Mouse (Mus musculus) lung, embryonic 16.5 days (tissue): ENCODE results near the gene Stab1. TPM values are rescaled to one million over a fixed set of nuclear protein-coding genes. Genes with fewer than 3 reads are reported as not detected.

Experiments
- ATAC-seq: fragments of 200-750 bp; cut with Nextera tagmentation; 2 replicates; pipeline ENCODE4 v1.8.0; 2017; ENCODE audit warnings: low read depth, mild to moderate bottlenecking, moderate library complexity
- H3K27ac ChIP-seq: fragments of 300-500 bp; sonication (generic); 2 replicates; pipeline ENCODE4 v1.5.1; 2014; ENCODE audit warnings: mild to moderate bottlenecking, control low read depth, low read length
- H3K27me3 ChIP-seq: fragments of 300-500 bp; sonication (generic); 2 replicates; pipeline ENCODE4 v1.6.1; 2014; ENCODE audit warnings: low read depth, low read length, mixed read lengths; ENCODE audit not compliant: control insufficient read depth, insufficient read depth
- H3K36me3 ChIP-seq: fragments of 300-500 bp; sonication (generic); 2 replicates; pipeline ENCODE4 v1.6.1; 2014; ENCODE audit warnings: low read length; ENCODE audit not compliant: control insufficient read depth, insufficient read depth
- H3K4me1 ChIP-seq: fragments of 300-500 bp; sonication (generic); replicated peaks from 2 replicates; pipeline ENCODE4 v1.6.1; 2014; ENCODE audit warnings: low read length, mixed read lengths; ENCODE audit not compliant: control insufficient read depth, insufficient read depth
- H3K4me2 ChIP-seq: fragments of 300-500 bp; sonication (generic); 2 replicates; pipeline ENCODE4 v1.6.1; 2014; ENCODE audit warnings: low read depth, low read length, control low read depth
- H3K4me3 ChIP-seq: fragments of 300-500 bp; sonication (generic); 2 replicates; pipeline ENCODE4 v1.5.1; 2014; ENCODE audit warnings: mild to moderate bottlenecking, low read length, control low read depth
- H3K9ac ChIP-seq: fragments of 300-500 bp; sonication (generic); 2 replicates; pipeline ENCODE4 v1.6.1; 2014; ENCODE audit warnings: low read length, control low read depth
- H3K9me3 ChIP-seq: fragments of 300-500 bp; sonication (generic); 2 replicates; pipeline ENCODE4 v1.6.1; 2016; ENCODE audit warnings: low read length; ENCODE audit not compliant: control insufficient read depth
- WGBS: fragments of 180-500 bp; shearing (Covaris S2); extraction: QIAGEN DNeasy Blood & Tissue Kit; methylation state at CpG from one replicate; pipeline ENCODE4 v1.1.7; 2014; 5-methylcytosine and 5-hydroxymethylcytosine counted together
- polyA plus RNA-seq: library from polyadenylated mRNA; unstranded; fragments of >200 nt; fragmentation: Nextera tagmentation; extraction: Ambion mirVana; gene quantifications from 2 replicates; pipeline ENCODE4 v1.2.1, GENCODE M21; 2015

Gene Stab1
- polyA plus RNA-seq, 1 experiment from 2014 or later = 52.1 TPM

DNA sequence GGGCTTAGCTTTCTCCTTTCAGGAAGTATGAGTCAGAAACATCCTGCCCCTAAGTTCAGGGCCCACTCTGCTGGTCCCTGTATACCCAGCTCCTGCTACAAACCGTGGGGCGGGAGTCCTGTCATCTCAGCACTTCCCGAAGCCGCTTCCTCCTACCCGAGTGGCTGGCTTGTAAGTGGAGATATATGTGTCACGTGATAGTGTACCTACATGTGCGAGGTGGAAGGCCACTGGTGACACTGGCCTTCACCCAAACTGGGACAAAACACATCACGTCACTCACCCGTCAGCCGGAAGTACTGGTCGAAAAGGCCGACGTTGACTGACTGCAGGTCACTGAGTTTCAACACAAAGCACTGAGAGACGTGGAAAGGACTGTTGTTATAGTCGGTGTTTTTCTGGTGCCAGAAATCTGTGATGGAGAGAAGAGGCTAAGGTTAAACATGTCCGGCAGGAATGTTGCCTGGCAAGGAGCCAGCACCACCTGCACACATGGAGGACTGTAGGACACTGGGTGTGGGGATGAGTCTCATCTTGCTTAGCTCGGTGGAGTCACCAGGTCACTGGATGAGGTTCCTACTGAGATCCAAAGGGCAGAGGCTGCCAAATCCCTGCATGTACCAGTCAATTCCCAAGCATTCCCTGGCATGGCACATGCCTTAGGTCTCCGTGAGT, 4.5 kb upstream of the Stab1 start:
- 66% methylated on average over 18 of the region's 18 CpGs for WGBS
- no peak overlapping the region for H3K27ac ChIP-seq
- no peak overlapping the region for H3K4me3 ChIP-seq
- H3K36me3 ChIP-seq = peaks cover 67% of the 10 kb centered on the region
- ATAC-seq = no peak; the same call in 1 of the 2 replicates
- H3K9ac ChIP-seq = no peak overlapping the region
- H3K9me3 ChIP-seq = no peaks in the 10 kb centered on the region
- H3K4me1 ChIP-seq = peaks cover 6% of the 10 kb centered on the region; the same call in 1 of the 2 replicates
- no peak overlapping the region for H3K4me2 ChIP-seq
- H3K27me3 ChIP-seq = no peaks in the 10 kb centered on the region

DNA sequence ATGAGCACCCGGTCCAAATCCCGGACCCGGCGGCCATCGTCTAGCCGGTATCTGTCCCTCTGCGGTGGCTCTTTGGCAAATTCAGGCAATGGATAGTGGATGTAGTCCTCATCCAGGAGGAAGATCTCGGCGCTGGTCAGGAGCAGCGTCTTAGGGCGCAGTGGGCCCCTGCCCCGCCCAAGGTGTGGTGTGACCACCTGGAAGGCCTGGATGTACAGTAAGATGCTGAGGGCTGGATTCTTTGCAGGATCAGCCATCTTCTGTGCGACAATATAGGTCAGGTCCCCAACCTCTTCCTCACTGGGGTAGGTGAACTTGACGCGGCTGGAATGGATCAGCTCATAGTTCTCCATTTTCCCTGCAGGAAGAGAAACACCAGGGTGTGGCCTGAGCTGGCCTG, 3.4 kb upstream of the Stab1 start:
- Histone ChIP-seq H3K4me3 (no peak overlapping the region), H3K9me3 (no peaks in the 10 kb centered on the region), H3K4me2 (no peak overlapping the region), H3K36me3 (peaks cover 57% of the 10 kb centered on the region), H3K9ac (no peak overlapping the region), H3K4me1 (peaks cover 6% of the 10 kb centered on the region; the same call in 1 of the 2 replicates), H3K27me3 (no peaks in the 10 kb centered on the region), H3K27ac (no peak overlapping the region)
- no peak for ATAC-seq
- 92% methylated on average over 15 of the region's 15 CpGs for WGBS

DNA sequence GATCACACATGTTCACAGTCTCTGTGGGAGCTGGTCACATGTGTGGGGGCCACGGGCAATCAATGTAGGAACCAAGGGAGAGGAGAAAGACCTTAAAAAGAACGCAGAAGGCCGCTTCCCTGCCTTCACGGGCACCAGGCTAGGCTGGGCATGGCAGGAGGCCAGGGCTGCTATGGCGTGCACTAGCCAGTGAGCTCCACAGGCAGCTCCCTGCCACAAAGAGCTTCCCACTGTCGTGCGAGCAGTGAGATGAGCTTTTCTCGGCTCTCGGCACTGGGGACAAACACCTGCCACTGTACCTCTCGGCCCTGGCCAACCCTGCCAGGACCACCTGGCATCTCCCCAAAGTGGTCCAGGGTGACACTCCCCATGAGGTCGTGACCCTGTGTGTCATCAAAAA, 2.9 kb upstream of the Stab1 start:
- ATAC-seq = no peak
- 87% methylated on average over 11 of the region's 11 CpGs for WGBS
- Histone ChIP-seq H3K4me1 (peaks cover 6% of the 10 kb centered on the region; the same call in 1 of the 2 replicates), H3K9me3 (no peaks in the 10 kb centered on the region), H3K36me3 (peaks cover 53% of the 10 kb centered on the region), H3K4me3 (no peak overlapping the region), H3K4me2 (no peak overlapping the region), H3K9ac (no peak overlapping the region), H3K27me3 (no peaks in the 10 kb centered on the region), H3K27ac (no peak overlapping the region)

DNA sequence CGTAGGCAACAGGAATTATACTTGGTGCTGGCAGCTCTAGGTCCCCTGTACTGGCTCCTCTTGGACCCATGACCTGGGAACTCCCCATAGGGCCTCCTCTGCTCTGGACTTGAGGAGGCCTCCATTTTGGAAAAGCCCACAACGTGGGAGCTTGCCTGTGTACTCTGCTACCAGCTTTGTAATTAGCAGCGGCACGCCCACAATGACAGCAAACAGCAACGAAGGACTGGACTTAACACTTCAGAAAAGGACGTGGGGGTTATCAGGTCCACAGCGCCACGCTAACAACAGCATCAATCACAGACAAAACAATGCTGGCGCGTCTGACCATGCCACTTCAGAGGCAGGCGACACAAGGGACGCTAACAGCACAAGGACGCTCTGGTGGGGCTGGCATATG, 2.5 kb upstream of the Stab1 start:
- Histone ChIP-seq H3K9me3 (no peaks in the 10 kb centered on the region), H3K27me3 (no peaks in the 10 kb centered on the region), H3K4me1 (peaks cover 6% of the 10 kb centered on the region; the same call in 1 of the 2 replicates), H3K4me2 (no peak overlapping the region), H3K36me3 (peaks cover 48% of the 10 kb centered on the region), H3K9ac (no peak overlapping the region), H3K4me3 (no peak overlapping the region), H3K27ac (no peak overlapping the region)
- 77% methylated on average over 13 of the region's 13 CpGs for WGBS
- ATAC-seq = no peak

DNA sequence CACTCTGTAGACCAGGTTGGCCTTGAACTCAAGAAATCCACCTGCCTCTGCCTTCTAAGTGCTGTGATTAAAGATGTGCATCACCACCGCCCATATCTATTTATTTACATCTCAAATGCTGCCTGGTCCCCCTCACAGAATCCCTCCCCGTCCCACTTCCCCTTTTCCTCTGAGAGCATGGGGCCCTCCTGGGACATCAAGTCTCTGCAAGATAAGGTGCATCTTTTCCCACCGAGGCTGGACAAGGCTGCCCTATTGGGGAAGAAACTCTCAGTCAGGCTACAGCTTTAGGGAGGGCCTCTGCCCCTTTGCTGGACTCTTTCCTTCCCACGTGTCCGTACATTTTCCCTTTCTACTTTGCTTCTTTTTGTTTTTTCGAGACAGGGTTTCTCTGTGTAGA, 1.1 kb upstream of the Stab1 start:
- Histone ChIP-seq H3K9ac (no peak overlapping the region), H3K4me1 (peaks cover 6% of the 10 kb centered on the region; the same call in 1 of the 2 replicates), H3K27ac (no peak overlapping the region), H3K36me3 (peaks cover 38% of the 10 kb centered on the region), H3K4me2 (no peak overlapping the region), H3K27me3 (no peaks in the 10 kb centered on the region), H3K9me3 (no peaks in the 10 kb centered on the region), H3K4me3 (no peak overlapping the region)
- no peak for ATAC-seq
- 55% methylated on average over 6 of the region's 6 CpGs for WGBS

DNA sequence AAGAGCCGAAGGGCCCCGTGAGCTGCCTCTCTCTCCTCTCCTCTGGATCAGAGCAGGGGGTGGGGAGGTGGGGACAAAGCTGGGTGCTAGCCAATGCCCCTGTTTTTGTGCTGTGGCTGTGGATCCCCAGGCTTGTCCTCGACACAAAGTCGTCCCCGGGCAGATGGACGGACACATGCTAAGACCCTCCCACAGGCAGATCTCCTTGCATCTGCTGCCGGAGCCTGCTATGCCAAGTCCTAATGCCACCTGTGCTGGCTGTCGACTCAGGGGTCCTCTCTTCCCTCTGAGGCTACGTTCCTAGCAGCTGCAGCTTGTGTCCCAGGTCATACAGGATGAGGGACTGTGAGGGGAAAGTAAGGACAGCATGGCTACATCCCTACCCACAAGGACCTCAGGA, 1.6 kb downstream of the Stab1 start:
- ATAC-seq = no peak
- 37% methylated on average over 9 of the region's 9 CpGs for WGBS
- no peaks in the 10 kb centered on the region for H3K9me3 ChIP-seq
- peak overlapping the region; percentile 43 for H3K4me3 ChIP-seq
- no peak overlapping the region for H3K27ac ChIP-seq
- no peaks in the 10 kb centered on the region for H3K27me3 ChIP-seq
- H3K9ac ChIP-seq = peak overlapping the region; percentile 56
- H3K4me2 ChIP-seq = peak overlapping the region; percentile 46
- 0 out of 2 replicates have a peak, but pooled peaks cover 2% of the 10 kb centered on the region for H3K4me1 ChIP-seq
- peaks cover 12% of the 10 kb centered on the region for H3K36me3 ChIP-seq

DNA sequence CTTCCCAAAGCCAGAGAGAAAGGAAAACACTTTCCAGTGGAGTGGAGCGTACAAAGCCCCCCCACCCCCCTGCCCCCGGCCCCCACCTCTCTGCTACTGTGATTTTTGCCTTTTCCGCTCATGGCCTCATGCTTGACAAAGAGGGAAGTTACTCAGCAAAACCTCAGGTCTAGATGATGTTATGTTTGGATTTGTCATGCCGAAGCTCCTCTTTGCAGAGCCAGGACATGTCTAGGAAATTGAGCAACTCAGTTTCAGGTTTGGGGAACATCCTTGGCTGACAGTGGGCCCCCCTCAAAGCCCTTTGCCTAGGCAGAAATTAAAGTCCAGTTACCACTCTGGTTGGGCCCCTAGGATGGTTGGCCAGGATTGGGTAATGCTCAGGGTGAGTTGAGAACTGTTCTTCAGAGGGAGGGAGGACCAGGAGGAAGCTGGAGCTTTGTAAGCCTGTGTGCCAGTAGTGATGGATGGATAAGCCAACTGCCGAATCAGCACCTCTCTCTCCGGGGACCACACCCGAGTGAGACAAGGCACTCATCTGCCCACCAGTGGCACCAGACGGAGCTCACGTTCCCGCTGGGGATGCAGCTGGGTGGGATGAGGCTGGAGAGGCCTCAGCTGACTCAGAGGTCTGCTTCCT, 2.3 kb downstream of the Stab1 start:
- H3K4me3 ChIP-seq = peak overlapping the region; percentile 43
- no peaks in the 10 kb centered on the region for H3K27me3 ChIP-seq
- H3K9ac ChIP-seq = no peak overlapping the region; the same call in 1 of the 2 replicates
- peaks cover 5% of the 10 kb centered on the region for H3K36me3 ChIP-seq
- no peak overlapping the region for H3K27ac ChIP-seq
- 0 out of 2 replicates have a peak, but pooled peaks have one; percentile 13 for ATAC-seq
- H3K9me3 ChIP-seq = no peaks in the 10 kb centered on the region
- peak overlapping the region; percentile 46 for H3K4me2 ChIP-seq
- whole genome bisulfite sequencing = 38% methylated on average over 10 of the region's 10 CpGs
- H3K4me1 ChIP-seq = 0 out of 2 replicates have a peak, but pooled peaks cover 2% of the 10 kb centered on the region

DNA sequence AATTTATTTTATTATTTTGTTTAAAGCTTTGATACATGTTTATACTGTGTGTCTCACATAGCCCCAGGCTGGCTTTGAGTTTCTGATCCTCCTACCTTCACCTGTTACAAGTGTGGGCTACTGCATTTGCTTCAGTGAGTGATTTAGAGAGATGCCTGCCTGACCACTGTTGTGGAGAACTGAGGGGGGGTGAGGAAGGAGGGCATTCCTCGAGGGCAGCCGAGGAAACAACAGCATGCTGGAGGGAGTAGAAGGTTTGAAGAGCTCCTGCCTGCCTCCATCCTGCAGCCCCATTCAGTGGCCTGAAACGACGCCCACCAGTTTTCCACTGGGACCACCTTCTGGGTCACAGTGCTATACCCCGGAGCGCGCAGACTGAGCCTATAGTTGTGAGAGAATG, 3.0 kb downstream of the Stab1 start:
- Histone ChIP-seq H3K27ac (no peak overlapping the region), H3K4me3 (no peak overlapping the region), H3K4me1 (0 out of 2 replicates have a peak, but pooled peaks cover 2% of the 10 kb centered on the region), H3K9me3 (no peaks in the 10 kb centered on the region), H3K4me2 (no peak overlapping the region), H3K27me3 (no peaks in the 10 kb centered on the region), H3K36me3 (0 out of 2 replicates have a peak, but pooled peaks cover 2% of the 10 kb centered on the region), H3K9ac (no peak overlapping the region)
- 61% methylated on average over 7 of the region's 7 CpGs for WGBS
- no peak for ATAC-seq

DNA sequence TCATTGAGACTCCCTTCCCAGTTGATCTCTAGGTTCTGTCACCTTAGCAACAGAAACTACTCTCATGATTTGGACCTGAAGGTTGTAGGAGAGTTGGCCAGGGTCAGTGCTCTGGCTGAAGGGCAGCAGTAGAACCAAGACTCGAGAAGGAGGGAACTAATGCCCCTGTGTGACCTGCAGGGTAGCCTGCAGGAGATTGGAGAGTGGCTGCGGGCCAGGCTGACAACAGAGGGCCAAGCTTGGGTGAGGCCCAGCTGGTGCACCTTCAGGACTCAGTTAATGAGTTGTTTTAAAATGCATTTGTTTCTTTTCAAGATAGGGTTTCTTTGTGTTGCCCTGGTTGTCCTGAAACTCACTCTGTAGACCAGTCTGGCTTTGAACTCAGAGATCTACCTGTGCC, 3.4 kb downstream of the Stab1 start:
- no peak overlapping the region for H3K27ac ChIP-seq

More for the DNA sequence above, 3.4 kb downstream of the Stab1 start:
- WGBS = 65% methylated on average over 2 of the region's 2 CpGs
- H3K36me3 ChIP-seq = 0 out of 2 replicates have a peak, but pooled peaks cover under 1% of the 10 kb centered on the region
- H3K4me1 ChIP-seq = 0 out of 2 replicates have a peak, but pooled peaks cover 2% of the 10 kb centered on the region
- no peak overlapping the region for H3K4me3 ChIP-seq
- no peak overlapping the region for H3K4me2 ChIP-seq
- ATAC-seq = no peak
- no peaks in the 10 kb centered on the region for H3K9me3 ChIP-seq
- no peaks in the 10 kb centered on the region for H3K27me3 ChIP-seq
- H3K9ac ChIP-seq = no peak overlapping the region
